Mouse (Mus musculus): ENCODE data around the gene Itfg2. TPM values are rescaled to one million over a fixed set of nuclear protein-coding genes. Genes with fewer than 3 reads are reported as not detected.
A peak's percentile ranks its signal among the peaks of the same experiment; 100 is the strongest.

Gene Itfg2
- polyA plus RNA-seq, 1 experiment from 2014 or later = 37.7 TPM

- no peaks in the 10 kb centered on the region for H3K9me3 ChIP-seq (replicated peaks)
- ATAC-seq (ENCODE audit: low FRiP score) = no peak
- no peaks in the 10 kb centered on the region for H3K27me3 ChIP-seq
- H3K9ac ChIP-seq = no peak overlapping the region
- no peak overlapping the region for H3K4me2 ChIP-seq (replicated peaks)
- H3K4me3 ChIP-seq = no peak overlapping the region
- no peaks in the 10 kb centered on the region for H3K4me1 ChIP-seq
- no peak overlapping the region for H3K27ac ChIP-seq
- 95% methylated on average over 5 of the region's 5 CpGs for WGBS
- no peaks in the 10 kb centered on the region for H3K36me3 ChIP-seq
Observed at GRCm38 (mm10) chr6:128447063-128447462, 22.3 kb upstream of the Itfg2 start.

- Histone ChIP-seq H3K9ac (no peak overlapping the region), H3K4me1 (no peaks in the 10 kb centered on the region), H3K27me3 (no peaks in the 10 kb centered on the region), H3K9me3 (replicated peaks) (no peaks in the 10 kb centered on the region), H3K27ac (no peak overlapping the region), H3K4me2 (replicated peaks) (peak overlapping the region; percentile 38), H3K36me3 (no peaks in the 10 kb centered on the region), H3K4me3 (no peak overlapping the region)
- 12% methylated on average over 14 of the region's 14 CpGs for WGBS
- ATAC-seq (ENCODE audit: low FRiP score) = peak; percentile 39
Observed at GRCm38 (mm10) chr6:128445761-128446535, 21.2 kb upstream of the Itfg2 start.

- H3K4me3 ChIP-seq = no peak overlapping the region
- peaks cover 14% of the 10 kb centered on the region for H3K36me3 ChIP-seq
- no peak overlapping the region for H3K9ac ChIP-seq
- H3K27me3 ChIP-seq = no peaks in the 10 kb centered on the region
- no peaks in the 10 kb centered on the region for H3K9me3 ChIP-seq (replicated peaks)
- no peak for ATAC-seq (ENCODE audit: low FRiP score)
- H3K4me2 ChIP-seq (replicated peaks) = no peak overlapping the region
- WGBS = 91% methylated on average over 2 of the region's 2 CpGs
- H3K4me1 ChIP-seq = peaks cover 12% of the 10 kb centered on the region
- H3K27ac ChIP-seq = no peak overlapping the region
Observed at GRCm38 (mm10) chr6:128440238-128440637, 15.5 kb upstream of the Itfg2 start.

GRCm38 (mm10) chr6:128438871-128439341 is 14.2 kb upstream of the Itfg2 start:
- Histone ChIP-seq H3K36me3 (peaks cover 27% of the 10 kb centered on the region), H3K4me1 (peaks cover 12% of the 10 kb centered on the region), H3K27ac (peak overlapping the region; percentile 94; the same call in 1 of the 2 replicates), H3K9ac (peak overlapping the region; percentile 47; the same call in 1 of the 2 replicates), H3K4me2 (replicated peaks) (peak overlapping the region; percentile 63), H3K4me3 (peak overlapping the region; percentile 85), H3K9me3 (replicated peaks) (no peaks in the 10 kb centered on the region), H3K27me3 (no peaks in the 10 kb centered on the region)
- 31% methylated on average over 18 of the region's 18 CpGs for WGBS
- no peak; the same call in 1 of the 2 replicates for ATAC-seq (ENCODE audit: low FRiP score)

- ATAC-seq (ENCODE audit: low FRiP score) = peak; percentile 95
- H3K4me1 ChIP-seq = peaks cover 12% of the 10 kb centered on the region
- H3K27me3 ChIP-seq = no peaks in the 10 kb centered on the region
- peak within 1 kb of the TSS; percentile 94 for H3K27ac ChIP-seq
- under 1% methylated on average over 67 of the region's 67 CpGs for WGBS
- peak within 1 kb of the TSS; percentile 63 for H3K4me2 ChIP-seq (replicated peaks)
- H3K4me3 ChIP-seq = peak within 1 kb of the TSS; percentile 85
- H3K9ac ChIP-seq = peak within 1 kb of the TSS; percentile 97
- H3K9me3 ChIP-seq (replicated peaks) = no peaks in the 10 kb centered on the region
- H3K36me3 ChIP-seq = peaks cover 32% of the 10 kb centered on the region
Observed at GRCm38 (mm10) chr6:128438317-128438870, 13.7 kb upstream of the Itfg2 start, which contains the start of gene Fkbp4. Gene Fkbp4, minus strand, starts transcription at chr6:128438677.

GRCm38 (mm10) chr6:128437731-128438316 is 13.1 kb upstream of the Itfg2 start:
- WGBS = under 1% methylated on average over 50 of the region's 52 CpGs
- Histone ChIP-seq H3K4me2 (replicated peaks) (peak overlapping the region; percentile 63), H3K27ac (peak overlapping the region; percentile 94), H3K36me3 (peaks cover 38% of the 10 kb centered on the region), H3K27me3 (no peaks in the 10 kb centered on the region), H3K9me3 (replicated peaks) (no peaks in the 10 kb centered on the region), H3K4me3 (peak overlapping the region; percentile 85), H3K9ac (peak overlapping the region; percentile 97), H3K4me1 (peaks cover 12% of the 10 kb centered on the region)
- ATAC-seq (ENCODE audit: low FRiP score) = peak; percentile 79

GRCm38 (mm10) chr6:128437288-128437687 is 12.6 kb upstream of the Itfg2 start:
- H3K9me3 ChIP-seq (replicated peaks) = no peaks in the 10 kb centered on the region
- H3K4me1 ChIP-seq = peaks cover 12% of the 10 kb centered on the region
- ATAC-seq (ENCODE audit: low FRiP score) = no peak
- H3K36me3 ChIP-seq = peaks cover 43% of the 10 kb centered on the region
- 5% methylated on average over 10 of the region's 10 CpGs for WGBS
- peak overlapping the region; percentile 85 for H3K4me3 ChIP-seq
- peak overlapping the region; percentile 63 for H3K4me2 ChIP-seq (replicated peaks)
- H3K9ac ChIP-seq = peak overlapping the region; percentile 97
- H3K27me3 ChIP-seq = no peaks in the 10 kb centered on the region
- peak overlapping the region; percentile 94 for H3K27ac ChIP-seq

- ATAC-seq (ENCODE audit: low FRiP score) = no peak
- H3K4me3 ChIP-seq = peak overlapping the region; percentile 85
- peak overlapping the region; percentile 63 for H3K4me2 ChIP-seq (replicated peaks)
- WGBS = 89% methylated on average over 8 of the region's 8 CpGs
- peaks cover 51% of the 10 kb centered on the region for H3K36me3 ChIP-seq
- H3K27ac ChIP-seq = no peak overlapping the region
- H3K9ac ChIP-seq = peak overlapping the region; percentile 97
- no peaks in the 10 kb centered on the region for H3K9me3 ChIP-seq (replicated peaks)
- H3K27me3 ChIP-seq = no peaks in the 10 kb centered on the region
- H3K4me1 ChIP-seq = peaks cover 12% of the 10 kb centered on the region
Observed at GRCm38 (mm10) chr6:128436356-128437005, 11.8 kb upstream of the Itfg2 start.

- no peak overlapping the region for H3K4me3 ChIP-seq
- ATAC-seq (ENCODE audit: low FRiP score) = no peak
- WGBS = 93% methylated on average over 5 of the region's 5 CpGs
Observed at GRCm38 (mm10) chr6:128435474-128435873, 10.7 kb upstream of the Itfg2 start.

GRCm38 (mm10) chr6:128433566-128433965 is 8.8 kb upstream of the Itfg2 start:
- H3K36me3 ChIP-seq = peaks cover 78% of the 10 kb centered on the region
- H3K27me3 ChIP-seq = no peaks in the 10 kb centered on the region
- 92% methylated on average over 13 of the region's 13 CpGs for whole genome bisulfite sequencing
- no peak overlapping the region for H3K4me3 ChIP-seq
- no peak for ATAC-seq (ENCODE audit: low FRiP score)
- peaks cover 8% of the 10 kb centered on the region for H3K4me1 ChIP-seq
- H3K9ac ChIP-seq = no peak overlapping the region
- H3K9me3 ChIP-seq (replicated peaks) = no peaks in the 10 kb centered on the region
- H3K4me2 ChIP-seq (replicated peaks) = no peak overlapping the region
- H3K27ac ChIP-seq = no peak overlapping the region

More at GRCm38 (mm10) chr6:128435474-128435873, 10.7 kb upstream of the Itfg2 start:
- Histone ChIP-seq H3K27me3 (no peaks in the 10 kb centered on the region), H3K27ac (no peak overlapping the region), H3K36me3 (peaks cover 59% of the 10 kb centered on the region), H3K4me1 (peaks cover 12% of the 10 kb centered on the region), H3K4me2 (replicated peaks) (no peak overlapping the region), H3K9me3 (replicated peaks) (no peaks in the 10 kb centered on the region), H3K9ac (no peak overlapping the region)

GRCm38 (mm10) chr6:128432356-128432915 is 7.7 kb upstream of the Itfg2 start:
- no peak overlapping the region for H3K4me3 ChIP-seq
- H3K27me3 ChIP-seq = no peaks in the 10 kb centered on the region
- H3K4me2 ChIP-seq (replicated peaks) = no peak overlapping the region
- WGBS = 93% methylated on average over 13 of the region's 13 CpGs
- ATAC-seq (ENCODE audit: low FRiP score) = no peak
- H3K27ac ChIP-seq = no peak overlapping the region
- H3K4me1 ChIP-seq = peaks cover 8% of the 10 kb centered on the region
- H3K9me3 ChIP-seq (replicated peaks) = no peaks in the 10 kb centered on the region
- H3K9ac ChIP-seq = no peak overlapping the region
- H3K36me3 ChIP-seq = peaks cover 85% of the 10 kb centered on the region

- H3K9ac ChIP-seq = no peak overlapping the region
- H3K36me3 ChIP-seq = peaks cover 68% of the 10 kb centered on the region
- H3K27ac ChIP-seq = no peak overlapping the region
- H3K27me3 ChIP-seq = no peaks in the 10 kb centered on the region
- no peak overlapping the region for H3K4me2 ChIP-seq (replicated peaks)
- ATAC-seq (ENCODE audit: low FRiP score) = no peak
- H3K9me3 ChIP-seq (replicated peaks) = no peaks in the 10 kb centered on the region
- no peaks in the 10 kb centered on the region for H3K4me1 ChIP-seq
- H3K4me3 ChIP-seq = no peak overlapping the region
- 94% methylated on average over 6 of the region's 6 CpGs for WGBS
Observed at GRCm38 (mm10) chr6:128429826-128430225, 5.1 kb upstream of the Itfg2 start.

Measured in hindbrain, embryonic 12.5 days (tissue).